Mouse (Mus musculus) embryonic fibroblast, embryonic 13.5 days (primary cell): ENCODE measurements at regions not wholly inside any gene's neighbourhood (a gene's known extent, or its start where the extent isn't known, plus 50 kb on each side); places are given as distances from the start of the nearest gene placed in this dataset.

ENCODE experiments used
- H3K27ac ChIP-seq: 2 replicates; pipeline ENCODE4 v1.5.1; 2012; ENCODE audit warnings: low read length, control low read depth, inconsistent platforms; ENCODE audit not compliant: insufficient read depth
- H3K4me1 ChIP-seq: 2 replicates; pipeline ENCODE4 v1.6.1; 2011; ENCODE audit warnings: low read length; ENCODE audit not compliant: control insufficient read depth, insufficient read depth
- H3K4me3 ChIP-seq: 2 replicates; pipeline ENCODE4 v1.5.1; 2011; ENCODE audit warnings: mild to moderate bottlenecking, control low read depth, low read length; ENCODE audit not compliant: insufficient read depth
- CTCF ChIP-seq: IDR thresholded peaks from 2 replicates; pipeline ENCODE4 v1.5.1; 2011; ENCODE audit warnings: mild to moderate bottlenecking, control low read depth, low read length, moderate library complexity, borderline replicate concordance; ENCODE audit not compliant: insufficient read depth
- POLR2A ChIP-seq: IDR thresholded peaks from 2 replicates; pipeline ENCODE4 v1.6.1; 2011; ENCODE audit warnings: low read depth, mild to moderate bottlenecking, control low read depth, low read length, moderate library complexity

- no peak overlapping the region for H3K27ac ChIP-seq
- no peak overlapping the region for H3K4me3 ChIP-seq
- TF ChIP-seq POLR2A (no peak), CTCF (no peak)
- no peaks in the 10 kb centered on the region for H3K4me1 ChIP-seq
Observed at GRCm38 (mm10) chr4:70160525-70161224, 249.6 kb downstream of the Cdk5rap2 start.

GRCm38 (mm10) chr4:70160062-70160461, 250.2 kb downstream of the Cdk5rap2 start:
- no peaks in the 10 kb centered on the region for H3K4me1 ChIP-seq
- TF ChIP-seq POLR2A (no peak), CTCF (no peak)
- no peak overlapping the region for H3K4me3 ChIP-seq
- H3K27ac ChIP-seq = no peak overlapping the region

- no peak overlapping the region for H3K27ac ChIP-seq
Observed at GRCm38 (mm10) chr4:70153179-70153578, 257.1 kb downstream of the Cdk5rap2 start.

GRCm38 (mm10) chr4:70109011-70109410, 301.2 kb downstream of the Cdk5rap2 start:
- Histone ChIP-seq H3K4me1 (no peaks in the 10 kb centered on the region), H3K4me3 (no peak overlapping the region), H3K27ac (no peak overlapping the region)
- TF ChIP-seq CTCF (no peak), POLR2A (no peak)

More at GRCm38 (mm10) chr4:70153179-70153578, 257.1 kb downstream of the Cdk5rap2 start:
- H3K4me1 ChIP-seq = no peaks in the 10 kb centered on the region
- no peak overlapping the region for H3K4me3 ChIP-seq
- TF ChIP-seq CTCF = no peak

- no peak overlapping the region for H3K4me3 ChIP-seq
- H3K27ac ChIP-seq = no peak overlapping the region
- H3K4me1 ChIP-seq = no peaks in the 10 kb centered on the region
- TF ChIP-seq CTCF = no peak
- TF ChIP-seq POLR2A = no peak
Observed at GRCm38 (mm10) chr4:70105776-70106175, 304.5 kb downstream of the Cdk5rap2 start.

GRCm38 (mm10) chr4:70097353-70097752, 312.9 kb downstream of the Cdk5rap2 start:
- no peak overlapping the region for H3K4me3 ChIP-seq
- no peak overlapping the region for H3K27ac ChIP-seq
- no peak for TF ChIP-seq POLR2A
- no peak for TF ChIP-seq CTCF
- H3K4me1 ChIP-seq = no peaks in the 10 kb centered on the region

- TF ChIP-seq CTCF = no peak
- no peak for TF ChIP-seq POLR2A
- Histone ChIP-seq H3K4me3 (no peak overlapping the region), H3K4me1 (no peaks in the 10 kb centered on the region), H3K27ac (no peak overlapping the region)
Observed at GRCm38 (mm10) chr4:70078206-70078605, 332.0 kb downstream of the Cdk5rap2 start.

GRCm38 (mm10) chr4:70062516-70062915, 347.7 kb downstream of the Cdk5rap2 start:
- Histone ChIP-seq H3K4me3 (no peak overlapping the region), H3K27ac (peak overlapping the region; percentile 70), H3K4me1 (no peaks in the 10 kb centered on the region)
- TF ChIP-seq CTCF (no peak), POLR2A (no peak)

GRCm38 (mm10) chr4:70058831-70059544, 351.3 kb downstream of the Cdk5rap2 start:
- TF ChIP-seq POLR2A = no peak
- no peak for TF ChIP-seq CTCF
- H3K4me1 ChIP-seq = no peaks in the 10 kb centered on the region
- no peak overlapping the region for H3K4me3 ChIP-seq

GRCm38 (mm10) chr4:70053136-70053535, 357.1 kb downstream of the Cdk5rap2 start:
- no peak for TF ChIP-seq CTCF
- TF ChIP-seq POLR2A = no peak
- no peak overlapping the region for H3K27ac ChIP-seq

More at GRCm38 (mm10) chr4:70058831-70059544, 351.3 kb downstream of the Cdk5rap2 start:
- no peak overlapping the region for H3K27ac ChIP-seq

GRCm38 (mm10) chr4:70038241-70038640, 372.0 kb downstream of the Cdk5rap2 start:
- H3K4me1 ChIP-seq = no peaks in the 10 kb centered on the region
- H3K4me3 ChIP-seq = no peak overlapping the region
- TF ChIP-seq CTCF (no peak), POLR2A (no peak)
- H3K27ac ChIP-seq = no peak overlapping the region

More at GRCm38 (mm10) chr4:70053136-70053535, 357.1 kb downstream of the Cdk5rap2 start:
- no peak overlapping the region for H3K4me3 ChIP-seq
- H3K4me1 ChIP-seq = no peaks in the 10 kb centered on the region
